Mouse (Mus musculus) stomach, postnatal 0 days (tissue): ENCODE results near the gene Zfp872. TPM values are rescaled to one million over a fixed set of nuclear protein-coding genes. Genes with fewer than 3 reads are reported as not detected.
A peak's percentile ranks its signal among the peaks of the same experiment; 100 is the strongest.

ENCODE experiments used
- ATAC-seq: fragments of 200-750 bp; cut with Nextera tagmentation; 2 replicates; pipeline ENCODE4 v1.8.0; 2017; ENCODE audit not compliant: low FRiP score, low TSS enrichment
- DNase-seq: peaks from one replicate; pipeline ENCODE4 v3.0.0-alpha.2; 2016; ENCODE audit warnings: low spot score
- H3K27ac ChIP-seq: fragments of 300-500 bp; sonication (generic); replicated peaks from 2 replicates; pipeline ENCODE4 v1.5.1; 2014; ENCODE audit warnings: mild to moderate bottlenecking, control low read depth
- H3K27me3 ChIP-seq: fragments of 300-500 bp; sonication (generic); 2 replicates; pipeline ENCODE4 v1.6.1; 2014; ENCODE audit warnings: low read length; ENCODE audit not compliant: control insufficient read depth, insufficient read depth
- H3K36me3 ChIP-seq: fragments of 300-500 bp; sonication (generic); 2 replicates; pipeline ENCODE4 v1.6.1; 2014; ENCODE audit warnings: low read length, mixed read lengths; ENCODE audit not compliant: control insufficient read depth, insufficient read depth
- H3K4me1 ChIP-seq: fragments of 300-500 bp; sonication (generic); replicated peaks from 2 replicates; pipeline ENCODE4 v1.6.1; 2014; ENCODE audit warnings: antibody characterized with exemption; ENCODE audit not compliant: control insufficient read depth, insufficient read depth
- H3K4me2 ChIP-seq: fragments of 300-500 bp; sonication (generic); replicated peaks from 2 replicates; pipeline ENCODE4 v1.6.1; 2014; ENCODE audit warnings: low read depth, mild to moderate bottlenecking, control low read depth, moderate library complexity
- H3K4me3 ChIP-seq: fragments of 300-500 bp; sonication (generic); 2 replicates; pipeline ENCODE4 v1.5.1; 2014; ENCODE audit warnings: low read depth, low read length, control low read depth
- H3K9ac ChIP-seq: fragments of 300-500 bp; sonication (generic); 2 replicates; pipeline ENCODE4 v1.6.1; 2014; ENCODE audit warnings: mild to moderate bottlenecking, low read length, control low read depth, mixed read lengths
- H3K9me3 ChIP-seq: fragments of 300-500 bp; sonication (generic); 2 replicates; pipeline ENCODE4 v1.6.1; 2016; ENCODE audit warnings: low read length; ENCODE audit not compliant: control insufficient read depth
- CTCF ChIP-seq: IDR thresholded peaks from 2 replicates; pipeline ENCODE4 v1.5.1; 2016; ENCODE audit warnings: antibody characterized with exemption, low read depth, mild to moderate bottlenecking, moderate library complexity
- EP300 ChIP-seq: optimal IDR thresholded peaks from 2 replicates; pipeline ENCODE3; 2016; ENCODE audit warnings: antibody characterized with exemption
- WGBS: fragments of 180-500 bp; shearing (Covaris S2); extraction: QIAGEN DNeasy Blood & Tissue Kit; methylation state at CpG from one replicate; pipeline ENCODE4 v1.1.7; 2014; 5-methylcytosine and 5-hydroxymethylcytosine counted together
- polyA plus RNA-seq: library from polyadenylated mRNA; unstranded; fragments of >200 nt; fragmentation: Nextera tagmentation; extraction: Ambion mirVana; gene quantifications from 2 replicates; pipeline ENCODE4 v1.2.1, GENCODE M21; 2015

The Zfp872 gene
- polyA plus RNA-seq, 1 experiment from 2014 or later, result 0.47 TPM

DNA sequence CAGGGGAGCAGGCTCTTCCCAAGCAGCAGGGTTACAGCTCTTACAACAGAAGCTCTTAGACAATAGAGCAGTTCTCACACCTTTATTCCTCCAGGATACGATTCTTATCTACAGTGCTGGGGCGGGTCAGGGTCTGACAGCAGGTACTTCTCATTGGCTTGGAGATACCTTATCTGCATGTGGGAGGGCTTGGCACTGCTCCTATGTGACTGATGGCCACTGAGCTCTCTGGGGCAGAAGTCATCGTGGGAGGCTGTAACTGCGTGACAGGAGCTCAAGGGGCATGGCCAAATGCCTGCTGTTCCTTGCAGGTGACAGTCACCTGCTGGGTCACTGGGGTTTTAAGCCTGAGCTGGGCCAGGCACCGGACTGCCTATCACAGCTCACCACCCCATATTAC lies 8.5 kb downstream of the Zfp872 start:
- Histone ChIP-seq H3K4me2 (no peak overlapping the region), H3K36me3 (no peaks in the 10 kb centered on the region), H3K9ac (no peak overlapping the region), H3K9me3 (peaks cover 9% of the 10 kb centered on the region; the same call in 1 of the 2 replicates), H3K4me3 (no peak overlapping the region), H3K4me1 (no peaks in the 10 kb centered on the region), H3K27ac (no peak overlapping the region), H3K27me3 (no peaks in the 10 kb centered on the region)
- WGBS, result 27% methylated on average over 5 of the region's 5 CpGs
- ATAC-seq (peak; percentile 96), DNase-seq (peak; percentile 81)
- TF ChIP-seq CTCF, result no peak
- TF ChIP-seq EP300, result no peak

DNA sequence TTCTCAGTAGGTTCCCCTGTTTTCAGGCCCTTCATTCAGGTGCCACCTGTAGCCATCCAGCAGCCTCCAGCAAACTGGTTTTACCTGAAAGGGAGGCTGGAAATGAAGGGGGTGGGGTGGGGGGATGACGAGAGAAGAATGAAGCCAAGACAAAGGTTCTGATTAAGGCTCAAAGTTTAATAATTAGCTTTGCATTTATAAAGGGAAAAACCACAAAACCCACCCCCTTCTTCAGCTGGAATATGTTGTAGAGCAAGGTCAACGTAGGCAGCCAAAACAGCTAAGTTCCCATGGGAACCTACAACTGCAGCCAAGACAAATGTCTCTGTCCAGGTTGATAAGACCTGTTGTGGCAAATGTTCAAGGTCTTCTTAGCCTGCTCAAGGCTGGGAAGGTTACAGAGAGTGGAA lies 25.9 kb downstream of the Zfp872 start:
- H3K4me2 ChIP-seq, result peak overlapping the region; percentile 26; the same call in 1 of the 2 replicates
- H3K4me3 ChIP-seq, result peak overlapping the region; percentile 15; the same call in 1 of the 2 replicates
- H3K27ac ChIP-seq, result peak overlapping the region; percentile 88
- H3K27me3 ChIP-seq, result no peaks in the 10 kb centered on the region
- ATAC-seq, result peak; percentile 91
- H3K4me1 ChIP-seq, result no peaks in the 10 kb centered on the region
- peak; percentile 64 for TF ChIP-seq EP300
- TF ChIP-seq CTCF, result no peak
- no peaks in the 10 kb centered on the region for H3K36me3 ChIP-seq
- peak; percentile 91 for DNase-seq
- H3K9me3 ChIP-seq, result no peaks in the 10 kb centered on the region
- H3K9ac ChIP-seq, result peak overlapping the region; percentile 38
- 44% methylated on average over 2 of the region's 2 CpGs for WGBS

DNA sequence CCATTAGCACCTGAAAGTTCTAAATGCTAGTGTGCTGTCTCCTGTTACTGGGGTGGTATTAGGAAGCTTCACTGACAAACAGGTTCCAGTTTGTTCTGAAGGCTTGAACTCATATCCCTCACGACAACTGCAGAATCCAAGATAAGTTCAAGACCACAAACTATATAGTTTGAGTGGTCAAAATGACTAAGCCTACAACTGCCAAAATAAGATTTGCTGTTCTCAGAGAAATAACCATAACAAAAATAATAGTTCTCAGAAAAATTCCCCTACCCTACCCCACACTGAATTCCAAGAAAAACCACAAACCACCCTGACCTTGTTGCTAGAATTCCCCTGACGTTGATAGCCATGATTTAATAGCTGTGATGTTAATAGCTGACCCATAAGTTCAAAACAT lies 26.7 kb downstream of the Zfp872 start:
- no peak overlapping the region for H3K4me2 ChIP-seq
- 69% methylated on average over 2 of the region's 2 CpGs for WGBS
- no peaks in the 10 kb centered on the region for H3K36me3 ChIP-seq
- H3K4me3 ChIP-seq, result no peak overlapping the region
- H3K4me1 ChIP-seq, result no peaks in the 10 kb centered on the region
- DNase-seq (no peak), ATAC-seq (no peak)
- no peaks in the 10 kb centered on the region for H3K27me3 ChIP-seq
- H3K27ac ChIP-seq, result no peak overlapping the region
- TF ChIP-seq CTCF (no peak), EP300 (no peak)
- no peaks in the 10 kb centered on the region for H3K9me3 ChIP-seq
- H3K9ac ChIP-seq, result no peak overlapping the region

DNA sequence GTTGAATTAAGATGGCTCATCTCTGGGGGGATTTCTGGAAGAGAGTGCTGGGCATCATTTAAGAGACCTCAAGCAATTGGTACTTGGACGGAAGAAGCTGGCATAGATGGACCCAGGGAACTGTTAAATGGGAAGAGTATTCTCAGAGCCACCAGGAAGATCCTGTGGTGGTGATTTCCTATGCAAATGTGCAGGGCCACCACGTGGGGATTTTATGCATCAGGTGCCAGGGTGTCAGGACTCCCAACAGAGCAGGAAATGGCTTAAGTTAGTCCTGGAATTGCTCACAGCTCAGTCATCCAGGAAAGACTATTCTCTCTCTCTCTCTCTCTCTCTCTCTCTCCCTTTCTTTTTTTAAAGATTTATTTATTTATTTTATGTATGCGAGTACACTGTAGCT lies 28.8 kb downstream of the Zfp872 start:
- Histone ChIP-seq H3K27me3 (no peaks in the 10 kb centered on the region), H3K4me2 (no peak overlapping the region), H3K9me3 (no peaks in the 10 kb centered on the region), H3K9ac (no peak overlapping the region), H3K27ac (no peak overlapping the region; the same call in 1 of the 2 replicates), H3K4me1 (no peaks in the 10 kb centered on the region), H3K36me3 (no peaks in the 10 kb centered on the region), H3K4me3 (no peak overlapping the region)
- ATAC-seq (no peak), DNase-seq (no peak)
- TF ChIP-seq CTCF (no peak), EP300 (no peak)
- WGBS, result 54% methylated on average over 3 of the region's 3 CpGs

DNA sequence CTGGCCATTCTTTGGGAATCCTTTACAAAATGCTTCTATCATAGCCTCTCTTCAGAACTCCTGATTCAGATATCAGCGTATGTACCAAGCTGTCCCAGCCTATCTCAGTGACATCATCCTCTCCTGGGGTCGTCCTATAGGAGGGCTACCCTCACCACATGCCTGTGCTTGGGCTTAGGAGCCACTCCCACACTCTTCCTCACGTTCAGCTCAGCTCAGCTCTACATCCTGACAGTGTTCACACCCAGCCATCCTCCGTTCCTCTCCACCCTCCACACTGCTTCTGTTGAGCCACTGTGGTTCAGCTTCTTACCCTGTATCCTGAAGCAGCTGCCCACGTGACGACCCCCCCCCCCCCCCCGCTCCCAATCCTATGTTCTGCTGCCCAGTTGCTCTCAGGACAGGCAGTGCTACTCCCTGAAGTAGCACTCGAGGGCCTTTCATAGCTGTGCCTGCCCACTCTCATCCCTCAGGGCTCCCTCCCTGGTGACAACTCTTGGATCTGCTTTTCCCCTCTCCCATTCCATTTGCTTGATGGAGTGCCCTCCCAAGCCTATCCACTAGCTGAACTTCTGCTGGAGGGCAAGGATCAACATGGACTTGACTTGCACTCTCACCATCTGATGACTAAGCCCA lies 30.1 kb downstream of the Zfp872 start:
- Histone ChIP-seq H3K9me3 (no peaks in the 10 kb centered on the region), H3K4me2 (no peak overlapping the region), H3K4me3 (no peak overlapping the region), H3K27ac (no peak overlapping the region), H3K27me3 (no peaks in the 10 kb centered on the region), H3K9ac (no peak overlapping the region), H3K4me1 (no peaks in the 10 kb centered on the region), H3K36me3 (no peaks in the 10 kb centered on the region)
- no peak for TF ChIP-seq CTCF
- TF ChIP-seq EP300, result no peak
- ATAC-seq (no peak), DNase-seq (no peak)
- WGBS, result 38% methylated on average over 6 of the region's 8 CpGs

DNA sequence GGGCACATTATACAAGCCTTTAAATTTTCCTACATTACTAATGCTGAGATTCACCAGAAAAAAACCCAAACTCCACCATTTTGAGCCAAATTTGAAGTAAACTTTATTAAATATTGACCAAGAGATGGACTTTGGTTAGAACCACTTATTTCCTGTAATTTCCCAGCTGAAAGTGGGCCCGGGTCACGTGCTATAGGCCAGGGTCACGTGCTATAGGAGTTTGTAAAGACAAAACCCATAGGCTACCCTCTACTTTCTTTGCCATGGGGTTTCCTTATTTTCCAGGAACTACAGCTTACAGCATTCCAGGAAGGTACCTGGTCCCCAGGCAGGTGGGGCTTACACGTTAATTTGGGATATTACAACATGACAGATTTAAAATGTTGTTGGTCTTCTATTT lies 36.2 kb downstream of the Zfp872 start:
- ATAC-seq, result no peak
- H3K4me3 ChIP-seq, result no peak overlapping the region
- no peak overlapping the region for H3K9ac ChIP-seq
- no peak overlapping the region for H3K4me2 ChIP-seq
- no peak for TF ChIP-seq EP300
- no peak for TF ChIP-seq CTCF
- 94% methylated on average over 4 of the region's 4 CpGs for WGBS
- no peaks in the 10 kb centered on the region for H3K4me1 ChIP-seq
- no peaks in the 10 kb centered on the region for H3K36me3 ChIP-seq
- H3K27ac ChIP-seq, result no peak overlapping the region
- H3K27me3 ChIP-seq, result no peaks in the 10 kb centered on the region
- H3K9me3 ChIP-seq, result no peaks in the 10 kb centered on the region
- DNase-seq, result no peak
